Mouse (Mus musculus) kidney, embryonic 15.5 days (tissue): ENCODE results near the gene Syt15. TPM values are rescaled to one million over a fixed set of nuclear protein-coding genes. Genes with fewer than 3 reads are reported as not detected.

Experiments used
- ATAC-seq: fragments of 200-750 bp; cut with Nextera tagmentation; replicated peaks from 2 replicates; pipeline ENCODE4 v1.8.0; 2017; ENCODE audit warnings: moderate TSS enrichment; ENCODE audit not compliant: low FRiP score
- H3K27ac ChIP-seq: fragments of 300-500 bp; sonication (generic); 2 replicates; pipeline ENCODE4 v1.5.1; 2015; ENCODE audit warnings: mild to moderate bottlenecking, inconsistent platforms
- H3K27me3 ChIP-seq: fragments of 300-500 bp; sonication (generic); 2 replicates; pipeline ENCODE4 v1.6.1; 2015; ENCODE audit warnings: inconsistent platforms
- H3K36me3 ChIP-seq: fragments of 300-500 bp; sonication (generic); 2 replicates; pipeline ENCODE4 v1.6.1; 2015; ENCODE audit warnings: inconsistent platforms
- H3K4me1 ChIP-seq: fragments of 300-500 bp; sonication (generic); 2 replicates; pipeline ENCODE4 v1.6.1; 2015; ENCODE audit warnings: inconsistent platforms
- H3K4me2 ChIP-seq: fragments of 300-500 bp; sonication (generic); 2 replicates; pipeline ENCODE4 v1.6.1; 2015; ENCODE audit warnings: moderate library complexity, mild to moderate bottlenecking, inconsistent platforms
- H3K4me3 ChIP-seq: fragments of 300-500 bp; sonication (generic); replicated peaks from 2 replicates; pipeline ENCODE4 v1.5.1; 2015; ENCODE audit warnings: mild to moderate bottlenecking, inconsistent platforms
- H3K9ac ChIP-seq: fragments of 300-500 bp; sonication (generic); 2 replicates; pipeline ENCODE4 v1.6.1; 2015; ENCODE audit warnings: mild to moderate bottlenecking, inconsistent platforms
- H3K9me3 ChIP-seq: fragments of 300-500 bp; sonication (generic); replicated peaks from 2 replicates; pipeline ENCODE4 v1.6.1; 2016; ENCODE audit warnings: inconsistent platforms
- WGBS: fragments of 180-500 bp; shearing (Covaris S2); methylation state at CpG from one replicate; pipeline ENCODE4 v1.1.7; 2015; ENCODE audit warnings: mixed read lengths; 5-methylcytosine and 5-hydroxymethylcytosine counted together
- polyA plus RNA-seq: library from polyadenylated mRNA; unstranded; fragments of >200 nt; fragmentation: Nextera tagmentation; extraction: Ambion mirVana; gene quantifications from 2 replicates; pipeline ENCODE4 v1.2.1, GENCODE M21; 2015

Gene Syt15
- polyA plus RNA-seq, 1 experiment from 2014 or later: 1.1 TPM

- 49% methylated on average over 2 of the region's 2 CpGs for WGBS
- H3K9me3 ChIP-seq: no peaks in the 10 kb centered on the region
- ATAC-seq: no peak
- H3K9ac ChIP-seq: no peak overlapping the region
- no peak overlapping the region for H3K4me2 ChIP-seq
- H3K4me3 ChIP-seq: no peak overlapping the region
- H3K27ac ChIP-seq: no peak overlapping the region
- H3K36me3 ChIP-seq: no peaks in the 10 kb centered on the region
- no peaks in the 10 kb centered on the region for H3K27me3 ChIP-seq
- H3K4me1 ChIP-seq: no peaks in the 10 kb centered on the region
Observed at GRCm38 (mm10) chr14:34208651-34209050, 10.7 kb upstream of the Syt15 start.

DNA sequence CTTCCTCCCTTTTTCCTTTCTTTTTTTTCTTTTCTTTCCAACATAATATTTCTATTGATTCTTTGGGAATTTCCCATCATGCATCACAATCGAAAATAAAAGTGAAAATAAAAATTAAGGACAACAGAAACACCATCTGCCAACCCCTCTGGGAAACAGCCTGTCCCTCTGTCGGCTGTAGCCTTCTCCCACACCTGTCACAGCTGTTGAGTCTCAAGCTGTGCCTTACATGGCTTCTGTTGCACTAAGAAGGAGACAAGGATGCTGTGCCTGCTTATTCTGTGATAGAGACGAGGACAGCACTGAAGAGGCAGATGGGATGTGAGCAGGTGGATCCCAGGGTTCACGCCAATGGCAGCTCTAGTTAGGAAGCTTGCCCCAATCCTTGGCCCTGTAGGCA is 10.3 kb upstream of the Syt15 start:
- Histone ChIP-seq H3K27ac (no peak overlapping the region), H3K9me3 (no peaks in the 10 kb centered on the region), H3K27me3 (no peaks in the 10 kb centered on the region), H3K4me1 (no peaks in the 10 kb centered on the region), H3K4me2 (no peak overlapping the region), H3K9ac (no peak overlapping the region), H3K36me3 (no peaks in the 10 kb centered on the region), H3K4me3 (no peak overlapping the region)
- WGBS: 58% methylated on average over 4 of the region's 4 CpGs
- ATAC-seq: no peak

- H3K27ac ChIP-seq: no peak overlapping the region
- 0 out of 2 replicates have a peak, but pooled peaks cover 5% of the 10 kb centered on the region for H3K4me1 ChIP-seq
- no peak overlapping the region for H3K4me3 ChIP-seq
- no peak for ATAC-seq
- WGBS: 89% methylated on average over 4 of the region's 4 CpGs
- no peaks in the 10 kb centered on the region for H3K36me3 ChIP-seq
- no peaks in the 10 kb centered on the region for H3K9me3 ChIP-seq
- no peaks in the 10 kb centered on the region for H3K27me3 ChIP-seq
- H3K9ac ChIP-seq: no peak overlapping the region
- H3K4me2 ChIP-seq: no peak overlapping the region
Observed at GRCm38 (mm10) chr14:34209942-34210341, 9.5 kb upstream of the Syt15 start.

GRCm38 (mm10) chr14:34215451-34216127 is 3.8 kb upstream of the Syt15 start:
- peak; percentile 80 for ATAC-seq

DNA sequence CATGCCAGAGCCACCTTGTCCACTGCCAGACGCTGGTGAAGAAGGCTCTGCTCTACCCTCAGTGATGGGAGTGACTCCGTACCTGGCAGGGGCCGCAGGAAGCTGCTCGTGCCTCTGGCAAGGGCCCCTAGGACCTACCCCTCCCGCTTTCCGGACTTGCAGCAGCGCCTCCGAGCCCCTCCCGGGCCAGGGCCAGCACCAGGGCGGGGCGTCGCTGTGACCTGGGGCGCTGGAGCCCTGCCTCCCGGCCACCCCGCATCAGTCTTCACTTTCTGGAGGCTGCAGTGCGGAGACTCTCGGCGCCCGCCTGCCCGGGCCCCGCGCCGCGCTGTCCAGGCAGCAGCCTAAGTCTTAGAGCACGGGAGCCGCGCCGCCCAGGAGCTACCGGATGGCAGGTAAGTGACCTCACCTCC is 397 bp downstream of the Syt15 start:
- peaks cover 17% of the 10 kb centered on the region for H3K4me1 ChIP-seq
- H3K4me3 ChIP-seq: peak overlapping the region; percentile 40
- H3K36me3 ChIP-seq: no peaks in the 10 kb centered on the region
- under 1% methylated on average over 29 of the region's 29 CpGs for WGBS
- no peak overlapping the region for H3K9ac ChIP-seq
- peak overlapping the region; percentile 73 for H3K4me2 ChIP-seq
- peak; percentile 41 for ATAC-seq
- H3K27me3 ChIP-seq: peaks cover 41% of the 10 kb centered on the region
- no peak overlapping the region for H3K27ac ChIP-seq
- H3K9me3 ChIP-seq: no peaks in the 10 kb centered on the region

More at GRCm38 (mm10) chr14:34215451-34216127, 3.8 kb upstream of the Syt15 start:
- 38% methylated on average over 6 of the region's 6 CpGs for WGBS
- Histone ChIP-seq H3K9me3 (no peaks in the 10 kb centered on the region), H3K4me2 (no peak overlapping the region), H3K36me3 (no peaks in the 10 kb centered on the region), H3K4me1 (peaks cover 20% of the 10 kb centered on the region), H3K4me3 (no peak overlapping the region), H3K27ac (peak overlapping the region; percentile 42; the same call in 1 of the 2 replicates), H3K27me3 (peaks cover 24% of the 10 kb centered on the region), H3K9ac (no peak overlapping the region)

DNA sequence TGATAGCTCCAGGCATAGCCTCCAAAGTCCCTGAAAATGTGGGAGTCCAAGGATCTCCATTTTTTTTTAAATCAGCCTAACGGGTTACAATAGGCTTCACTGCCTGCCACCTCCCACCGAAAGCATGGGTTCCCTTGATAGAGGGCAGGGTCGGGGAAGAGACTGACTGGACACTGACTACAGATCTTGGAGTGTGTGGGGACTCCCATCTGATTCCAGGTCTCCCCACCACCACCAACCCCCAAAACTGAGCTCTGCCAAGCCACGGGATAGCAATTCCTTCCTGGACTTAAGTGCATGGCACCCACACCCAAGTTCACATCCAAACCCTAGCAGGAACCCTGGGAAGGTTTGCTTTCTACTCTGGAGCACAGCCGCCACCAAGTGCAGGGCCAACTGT is 1.0 kb downstream of the Syt15 start:
- Histone ChIP-seq H3K36me3 (no peaks in the 10 kb centered on the region), H3K27ac (no peak overlapping the region), H3K9me3 (no peaks in the 10 kb centered on the region), H3K4me1 (peaks cover 12% of the 10 kb centered on the region), H3K9ac (no peak overlapping the region), H3K4me3 (no peak overlapping the region), H3K4me2 (peak overlapping the region; percentile 73; the same call in 1 of the 2 replicates), H3K27me3 (peaks cover 41% of the 10 kb centered on the region)
- 73% methylated on average over 5 of the region's 5 CpGs for WGBS
- ATAC-seq: no peak

DNA sequence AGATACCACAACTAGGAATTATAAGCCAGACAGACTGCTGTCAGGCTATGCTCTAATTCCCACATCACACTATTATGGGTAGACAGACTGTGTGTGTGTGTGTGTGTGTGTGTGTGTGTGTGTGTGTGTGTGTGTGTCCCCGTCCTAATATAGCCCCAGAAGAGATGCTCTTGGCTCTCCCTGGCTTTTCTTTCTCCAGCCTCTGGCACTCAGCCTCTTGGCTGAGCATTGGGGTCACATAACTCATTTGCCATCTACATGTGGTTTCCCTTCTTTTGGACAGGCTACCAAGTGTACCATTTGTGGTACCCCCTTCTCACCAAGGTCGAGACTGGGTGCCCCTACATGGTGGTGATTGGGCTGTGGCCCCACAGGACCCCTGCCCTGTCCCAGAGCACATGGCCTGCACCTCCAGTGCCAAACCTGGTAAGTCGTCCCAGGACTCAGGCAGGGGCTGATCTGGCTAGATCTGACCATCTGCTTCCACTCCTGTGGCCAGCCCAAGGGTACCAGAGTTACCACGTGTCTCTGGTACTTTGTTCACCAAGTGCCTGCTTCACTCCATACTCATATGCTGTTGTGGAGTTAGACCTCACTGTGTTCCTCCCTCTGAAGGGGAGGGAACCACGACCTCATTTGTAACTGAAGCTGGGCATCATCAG is 2.2 kb downstream of the Syt15 start:
- Histone ChIP-seq H3K9me3 (no peaks in the 10 kb centered on the region), H3K27ac (no peak overlapping the region), H3K4me1 (peaks cover 10% of the 10 kb centered on the region), H3K4me3 (no peak overlapping the region), H3K27me3 (peaks cover 41% of the 10 kb centered on the region), H3K4me2 (no peak overlapping the region), H3K36me3 (no peaks in the 10 kb centered on the region), H3K9ac (no peak overlapping the region)
- WGBS: 63% methylated on average over 5 of the region's 5 CpGs
- ATAC-seq: no peak

DNA sequence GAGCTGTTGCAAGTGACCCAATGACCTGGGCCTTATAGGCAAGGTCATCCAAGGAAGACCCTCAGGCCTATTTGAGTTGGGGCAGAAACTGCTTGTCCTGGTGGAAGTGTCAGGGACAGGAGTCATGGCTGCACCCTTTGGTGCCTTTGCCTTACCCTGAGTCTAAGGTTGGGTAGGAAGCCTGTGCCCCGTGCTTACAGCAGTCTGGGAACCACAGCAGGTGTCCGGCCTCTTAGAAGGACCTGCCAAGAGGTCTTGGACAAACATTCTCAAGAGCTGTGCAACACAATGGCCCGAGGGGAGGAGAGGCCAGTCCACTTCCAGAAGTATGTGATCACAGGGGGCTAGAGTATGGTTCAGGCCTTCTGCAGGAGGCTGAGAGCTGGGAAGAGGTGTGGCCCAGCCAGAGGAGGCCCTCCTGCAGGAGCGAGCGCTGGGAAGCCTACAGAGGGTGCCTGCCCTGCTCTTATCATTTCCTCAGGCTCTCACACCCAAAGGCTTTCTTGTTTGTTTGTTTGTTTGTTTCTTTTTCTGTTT is 4.0 kb downstream of the Syt15 start:
- H3K9ac ChIP-seq: no peak overlapping the region
- no peaks in the 10 kb centered on the region for H3K36me3 ChIP-seq
- H3K4me1 ChIP-seq: peaks cover 10% of the 10 kb centered on the region
- no peak for ATAC-seq
- H3K4me2 ChIP-seq: no peak overlapping the region
- H3K9me3 ChIP-seq: no peaks in the 10 kb centered on the region
- 75% methylated on average over 5 of the region's 5 CpGs for WGBS
- H3K27me3 ChIP-seq: peaks cover 37% of the 10 kb centered on the region
- no peak overlapping the region for H3K4me3 ChIP-seq
- H3K27ac ChIP-seq: no peak overlapping the region

DNA sequence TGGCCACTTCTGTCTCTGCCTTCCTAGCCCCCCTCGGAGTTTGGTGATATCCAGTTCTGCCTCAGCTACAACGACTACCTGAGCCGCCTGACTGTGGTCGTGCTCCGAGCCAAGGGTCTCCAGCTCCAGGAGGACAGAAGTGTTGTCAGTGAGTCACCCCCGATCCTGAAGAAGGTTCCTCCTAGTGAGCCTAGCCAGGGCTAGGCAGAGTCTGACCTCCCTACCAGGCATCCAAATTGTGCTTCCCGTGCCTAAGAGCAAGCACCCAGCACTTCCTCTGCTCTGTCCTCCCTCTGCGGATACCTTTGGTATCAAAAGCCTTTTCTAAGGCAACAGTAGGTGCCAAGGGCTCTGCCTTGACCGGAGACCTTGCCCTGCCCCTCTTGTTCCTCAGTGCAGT is 6.6 kb downstream of the Syt15 start:
- Histone ChIP-seq H3K4me2 (no peak overlapping the region), H3K9me3 (no peaks in the 10 kb centered on the region), H3K27ac (no peak overlapping the region), H3K36me3 (no peaks in the 10 kb centered on the region), H3K9ac (no peak overlapping the region), H3K4me3 (no peak overlapping the region), H3K4me1 (0 out of 2 replicates have a peak, but pooled peaks cover 3% of the 10 kb centered on the region), H3K27me3 (peaks cover 12% of the 10 kb centered on the region)
- no peak for ATAC-seq
- WGBS: 86% methylated on average over 9 of the region's 9 CpGs

- Histone ChIP-seq H3K4me3 (no peak overlapping the region), H3K36me3 (no peaks in the 10 kb centered on the region), H3K4me2 (no peak overlapping the region), H3K9ac (no peak overlapping the region), H3K27me3 (peaks cover 7% of the 10 kb centered on the region; the same call in 1 of the 2 replicates), H3K27ac (no peak overlapping the region), H3K4me1 (0 out of 2 replicates have a peak, but pooled peaks cover 3% of the 10 kb centered on the region), H3K9me3 (no peaks in the 10 kb centered on the region)
- WGBS: 62% methylated on average over 4 of the region's 4 CpGs
- ATAC-seq: no peak
Observed at GRCm38 (mm10) chr14:34226566-34226965, 7.2 kb downstream of the Syt15 start.

- Histone ChIP-seq H3K4me1 (0 out of 2 replicates have a peak, but pooled peaks cover 3% of the 10 kb centered on the region), H3K9me3 (no peaks in the 10 kb centered on the region), H3K9ac (no peak overlapping the region), H3K27me3 (no peaks in the 10 kb centered on the region), H3K4me2 (no peak overlapping the region), H3K4me3 (no peak overlapping the region), H3K27ac (no peak overlapping the region), H3K36me3 (no peaks in the 10 kb centered on the region)
- no peak; the same call in 1 of the 2 replicates for ATAC-seq
- WGBS: 81% methylated on average over 12 of the region's 12 CpGs
Observed at GRCm38 (mm10) chr14:34227981-34228380, 8.6 kb downstream of the Syt15 start.

GRCm38 (mm10) chr14:34228830-34229506 is 9.6 kb downstream of the Syt15 start:
- no peaks in the 10 kb centered on the region for H3K27me3 ChIP-seq
- 79% methylated on average over 10 of the region's 10 CpGs for WGBS
- H3K27ac ChIP-seq: no peak overlapping the region
- H3K4me2 ChIP-seq: no peak overlapping the region
- H3K4me3 ChIP-seq: no peak overlapping the region
- no peak for ATAC-seq
- H3K4me1 ChIP-seq: 0 out of 2 replicates have a peak, but pooled peaks cover 3% of the 10 kb centered on the region
- no peak overlapping the region for H3K9ac ChIP-seq
- no peaks in the 10 kb centered on the region for H3K36me3 ChIP-seq
- no peaks in the 10 kb centered on the region for H3K9me3 ChIP-seq
